Mouse (Mus musculus): ENCODE measurements around the gene Kcnip1. TPM values are rescaled to one million over a fixed set of nuclear protein-coding genes. Genes with fewer than 3 reads are reported as not detected.
A peak's percentile ranks its signal among the peaks of the same experiment; 100 is the strongest.

Kcnip1 gene
- polyA plus RNA-seq, 1 experiment from 2014 or later: 14.4 TPM

DNA sequence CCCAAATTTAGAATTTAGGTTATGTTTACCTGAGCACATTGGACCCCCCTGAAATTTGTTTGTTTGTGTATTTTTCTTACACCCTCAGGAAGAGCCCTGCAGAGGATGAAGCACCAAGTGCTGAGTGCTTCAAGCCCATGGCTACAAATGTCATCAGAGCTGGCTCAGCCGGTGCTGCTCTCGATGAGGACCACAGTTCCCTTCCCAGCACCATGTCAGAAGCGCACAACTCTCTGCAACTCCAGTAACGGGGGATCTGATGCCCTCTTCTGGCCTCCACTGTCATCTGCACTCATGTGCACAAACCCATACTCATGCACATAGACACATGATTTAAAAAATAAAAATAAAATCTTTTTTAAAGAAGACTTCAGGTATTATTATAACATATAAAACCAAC lies 128.7 kb downstream of the Kcnip1 start:
- Histone ChIP-seq H3K27ac (ENCODE audit: low read depth, low read length) (no peak overlapping the region), H3K27me3 (ENCODE audit: control insufficient read depth, insufficient read depth, low read length) (no peaks in the 10 kb centered on the region), H3K4me1 (replicated peaks; ENCODE audit: control insufficient read depth, insufficient read depth, low read length) (no peaks in the 10 kb centered on the region), H3K9ac (ENCODE audit: low read depth, low read length) (no peak overlapping the region), H3K4me2 (replicated peaks; ENCODE audit: low read depth, low read length) (no peak overlapping the region), H3K4me3 (ENCODE audit: low read depth, low read length) (no peak overlapping the region), H3K9me3 (ENCODE audit: control insufficient read depth, low read length) (no peaks in the 10 kb centered on the region), H3K36me3 (ENCODE audit: control insufficient read depth, insufficient read depth, low read length) (no peaks in the 10 kb centered on the region)
- ATAC-seq (ENCODE audit: low FRiP score) (no peak), DNase-seq (ENCODE audit: low spot score) (no peak)
- 93% methylated on average over 4 of the region's 4 CpGs for WGBS

DNA sequence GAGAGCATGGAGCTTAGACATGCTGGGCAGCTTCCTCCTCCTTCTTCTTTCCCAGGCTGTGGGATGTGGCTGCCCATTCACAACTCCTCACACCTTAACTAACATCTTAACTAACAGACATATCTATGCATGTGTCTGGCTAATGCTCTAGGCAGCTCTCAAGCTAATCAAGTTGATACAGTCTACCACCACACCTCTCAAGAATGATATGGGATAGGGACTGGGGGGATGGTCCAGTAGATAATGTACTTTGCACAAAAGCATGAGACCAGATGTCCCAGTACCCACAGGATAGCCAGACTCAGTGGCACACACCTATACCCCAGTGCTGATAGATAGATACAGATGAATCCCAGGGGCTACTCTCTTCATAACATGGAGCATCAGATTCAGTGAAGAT lies 131.1 kb downstream of the Kcnip1 start:
- Histone ChIP-seq H3K27ac (ENCODE audit: low read depth, low read length) (no peak overlapping the region), H3K27me3 (ENCODE audit: control insufficient read depth, insufficient read depth, low read length) (no peaks in the 10 kb centered on the region), H3K4me3 (ENCODE audit: low read depth, low read length) (no peak overlapping the region), H3K4me1 (replicated peaks; ENCODE audit: control insufficient read depth, insufficient read depth, low read length) (no peaks in the 10 kb centered on the region), H3K36me3 (ENCODE audit: control insufficient read depth, insufficient read depth, low read length) (no peaks in the 10 kb centered on the region), H3K9ac (ENCODE audit: low read depth, low read length) (no peak overlapping the region), H3K9me3 (ENCODE audit: control insufficient read depth, low read length) (no peaks in the 10 kb centered on the region), H3K4me2 (replicated peaks; ENCODE audit: low read depth, low read length) (no peak overlapping the region)
- DNase-seq (ENCODE audit: low spot score) (no peak), ATAC-seq (ENCODE audit: low FRiP score) (no peak)

DNA sequence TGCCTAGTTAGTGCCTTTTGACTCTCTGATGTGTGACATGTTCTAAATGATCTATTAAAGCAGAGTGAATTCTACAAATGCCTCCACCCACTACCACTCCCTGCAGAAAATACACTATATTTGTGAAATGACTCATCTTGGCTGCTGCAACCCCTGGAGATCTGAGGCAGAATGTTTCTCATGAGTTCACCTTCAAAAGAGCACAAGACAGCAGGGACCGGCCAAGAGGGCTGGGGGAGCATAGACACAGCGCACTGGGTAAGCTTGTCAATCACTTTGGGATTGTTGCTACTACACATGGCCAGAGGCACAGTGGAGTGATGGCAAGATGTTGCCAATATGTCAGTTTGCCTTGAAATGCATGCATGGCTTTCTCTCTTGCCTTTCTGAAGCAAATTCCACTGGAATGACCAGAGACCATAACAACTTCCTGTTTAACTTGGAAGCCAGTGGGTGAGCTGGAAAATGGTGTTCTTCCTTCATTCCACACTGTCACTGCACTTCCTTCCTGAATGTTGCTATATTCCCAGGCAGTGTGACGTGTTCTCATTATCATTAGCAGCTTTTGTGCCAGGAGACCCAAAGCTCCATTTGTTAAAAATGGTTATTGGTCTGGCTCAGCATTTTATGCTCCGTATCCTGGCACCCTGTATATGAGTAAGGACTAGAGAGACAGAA lies 131.9 kb downstream of the Kcnip1 start:
- Histone ChIP-seq H3K4me1 (replicated peaks; ENCODE audit: control insufficient read depth, insufficient read depth, low read length) (no peaks in the 10 kb centered on the region), H3K9ac (ENCODE audit: low read depth, low read length) (no peak overlapping the region), H3K27me3 (ENCODE audit: control insufficient read depth, insufficient read depth, low read length) (no peaks in the 10 kb centered on the region), H3K9me3 (ENCODE audit: control insufficient read depth, low read length) (no peaks in the 10 kb centered on the region), H3K4me2 (replicated peaks; ENCODE audit: low read depth, low read length) (no peak overlapping the region), H3K4me3 (ENCODE audit: low read depth, low read length) (no peak overlapping the region), H3K36me3 (ENCODE audit: control insufficient read depth, insufficient read depth, low read length) (no peaks in the 10 kb centered on the region), H3K27ac (ENCODE audit: low read depth, low read length) (no peak overlapping the region)
- WGBS: 83% methylated on average over 4 of the region's 4 CpGs
- no peak for ATAC-seq (ENCODE audit: low FRiP score)
- DNase-seq (ENCODE audit: low spot score): no peak

DNA sequence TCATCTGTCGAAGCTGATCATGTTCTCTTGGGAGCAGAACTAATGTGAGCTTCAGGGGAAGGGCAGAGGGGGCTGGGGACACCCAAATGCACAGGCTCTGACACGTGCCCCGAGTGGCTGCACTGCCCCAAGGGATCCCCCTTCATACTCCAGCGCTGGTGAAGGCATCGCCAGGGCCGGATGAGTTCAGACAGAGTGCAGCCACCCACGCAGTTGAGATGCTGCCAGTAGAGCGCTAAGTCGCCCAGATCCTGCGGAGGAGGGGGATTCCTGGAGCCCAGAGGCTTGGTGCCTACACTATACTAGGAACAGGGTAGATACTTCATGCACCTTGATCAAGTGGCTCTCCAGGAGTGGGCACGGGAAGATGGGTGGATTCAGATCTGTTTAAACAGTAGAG lies 143.3 kb downstream of the Kcnip1 start:
- ATAC-seq (ENCODE audit: low FRiP score) (peak; percentile 27; the same call in 1 of the 2 replicates), DNase-seq (ENCODE audit: low spot score) (no peak)
- Histone ChIP-seq H3K36me3 (ENCODE audit: control insufficient read depth, insufficient read depth, low read length) (no peaks in the 10 kb centered on the region), H3K4me1 (replicated peaks; ENCODE audit: control insufficient read depth, insufficient read depth, low read length) (no peaks in the 10 kb centered on the region), H3K9ac (ENCODE audit: low read depth, low read length) (no peak overlapping the region), H3K27me3 (ENCODE audit: control insufficient read depth, insufficient read depth, low read length) (peaks cover 3% of the 10 kb centered on the region; the same call in 1 of the 2 replicates), H3K4me2 (replicated peaks; ENCODE audit: low read depth, low read length) (no peak overlapping the region), H3K4me3 (ENCODE audit: low read depth, low read length) (no peak overlapping the region), H3K27ac (ENCODE audit: low read depth, low read length) (no peak overlapping the region), H3K9me3 (ENCODE audit: control insufficient read depth, low read length) (no peaks in the 10 kb centered on the region)
- 61% methylated on average over 11 of the region's 11 CpGs for WGBS

DNA sequence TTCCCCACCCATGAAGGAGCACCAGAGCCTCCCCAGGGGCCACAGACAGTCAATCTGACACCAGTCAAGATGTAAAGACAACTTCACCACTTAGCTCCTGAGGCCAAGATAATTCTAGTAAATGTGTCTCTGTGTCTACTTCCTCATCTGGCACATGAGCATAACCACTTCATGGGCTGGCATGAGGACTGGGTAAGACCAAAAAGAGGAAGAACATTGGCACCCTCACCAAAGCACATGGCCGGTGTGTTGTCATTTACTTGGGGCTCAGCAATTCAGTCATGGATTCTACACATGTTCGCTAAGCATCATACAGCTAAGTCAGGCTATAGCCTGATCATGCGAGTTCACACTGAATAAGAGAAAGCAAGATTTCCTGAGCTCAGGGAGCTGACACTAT lies 144.3 kb downstream of the Kcnip1 start:
- H3K4me1 ChIP-seq (replicated peaks; ENCODE audit: control insufficient read depth, insufficient read depth, low read length): no peaks in the 10 kb centered on the region
- H3K9ac ChIP-seq (ENCODE audit: low read depth, low read length): no peak overlapping the region
- H3K4me3 ChIP-seq (ENCODE audit: low read depth, low read length): no peak overlapping the region
- no peaks in the 10 kb centered on the region for H3K9me3 ChIP-seq (ENCODE audit: control insufficient read depth, low read length)
- ATAC-seq (ENCODE audit: low FRiP score) (no peak), DNase-seq (ENCODE audit: low spot score) (no peak)
- H3K27me3 ChIP-seq (ENCODE audit: control insufficient read depth, insufficient read depth, low read length): peaks cover 3% of the 10 kb centered on the region; the same call in 1 of the 2 replicates
- H3K36me3 ChIP-seq (ENCODE audit: control insufficient read depth, insufficient read depth, low read length): no peaks in the 10 kb centered on the region
- no peak overlapping the region for H3K4me2 ChIP-seq (replicated peaks; ENCODE audit: low read depth, low read length)
- no peak overlapping the region for H3K27ac ChIP-seq (ENCODE audit: low read depth, low read length)
- WGBS: 93% methylated on average over 3 of the region's 3 CpGs

DNA sequence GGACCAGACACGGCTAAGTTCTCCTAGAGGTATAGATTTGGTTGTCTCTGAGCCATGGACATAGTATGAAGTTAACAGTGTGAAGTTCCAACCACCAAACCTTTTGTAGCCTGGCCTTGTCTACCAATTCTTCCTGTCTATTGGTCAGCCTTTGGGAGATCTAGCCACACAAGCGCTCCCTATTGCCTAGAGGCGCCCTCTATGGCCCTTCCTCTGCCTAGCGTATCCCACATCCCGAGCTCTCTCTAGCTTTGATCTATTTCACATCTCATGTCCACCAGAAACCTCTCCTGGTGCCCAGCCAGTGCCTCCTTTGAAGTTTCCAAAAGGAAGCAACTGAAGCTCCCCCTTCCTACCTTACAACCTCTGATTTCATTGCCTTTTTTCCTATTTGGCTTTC lies 147.0 kb downstream of the Kcnip1 start:
- ATAC-seq (ENCODE audit: low FRiP score) (no peak), DNase-seq (ENCODE audit: low spot score) (no peak)
- H3K9ac ChIP-seq (ENCODE audit: low read depth, low read length): no peak overlapping the region
- H3K27ac ChIP-seq (ENCODE audit: low read depth, low read length): no peak overlapping the region
- no peaks in the 10 kb centered on the region for H3K9me3 ChIP-seq (ENCODE audit: control insufficient read depth, low read length)
- no peak overlapping the region for H3K4me3 ChIP-seq (ENCODE audit: low read depth, low read length)
- 72% methylated on average over 5 of the region's 5 CpGs for WGBS
- H3K4me1 ChIP-seq (replicated peaks; ENCODE audit: control insufficient read depth, insufficient read depth, low read length): no peaks in the 10 kb centered on the region
- H3K4me2 ChIP-seq (replicated peaks; ENCODE audit: low read depth, low read length): no peak overlapping the region
- H3K36me3 ChIP-seq (ENCODE audit: control insufficient read depth, insufficient read depth, low read length): no peaks in the 10 kb centered on the region
- peaks cover 8% of the 10 kb centered on the region for H3K27me3 ChIP-seq (ENCODE audit: control insufficient read depth, insufficient read depth, low read length)

DNA sequence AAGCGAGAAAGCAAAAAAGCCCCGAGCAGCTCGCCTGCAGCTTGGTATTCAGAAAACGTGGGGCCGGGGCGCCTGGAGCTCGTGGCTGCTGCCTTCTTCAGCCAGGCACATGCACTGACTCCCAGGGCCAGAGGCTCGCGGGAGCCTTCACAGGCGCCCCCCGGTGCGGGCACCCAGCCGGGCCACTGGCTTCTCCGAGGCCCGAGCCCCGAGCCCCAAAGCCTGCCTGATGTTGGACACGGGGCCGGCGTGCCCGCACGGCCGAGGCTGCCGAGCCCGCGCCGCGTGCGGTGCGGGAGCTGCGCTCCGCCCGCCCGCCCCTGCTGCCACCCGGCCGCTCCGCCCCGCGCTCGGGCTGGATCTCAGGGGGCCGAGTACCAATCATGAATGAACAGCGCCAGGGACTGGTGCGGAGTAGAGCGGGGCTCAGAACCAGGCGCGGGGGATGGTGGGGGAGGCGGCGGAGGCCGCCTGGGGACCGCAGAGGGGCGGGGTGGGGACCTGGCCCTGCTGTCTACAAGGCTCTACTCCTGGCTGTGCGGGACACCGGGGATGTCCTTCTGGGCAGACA lies 149.6 kb downstream of the Kcnip1 start:
- ATAC-seq (ENCODE audit: low FRiP score): peak; percentile 83
- WGBS: 1% methylated on average over 34 of the region's 52 CpGs
- Histone ChIP-seq H3K36me3 (ENCODE audit: control insufficient read depth, insufficient read depth, low read length) (no peaks in the 10 kb centered on the region), H3K4me3 (ENCODE audit: low read depth, low read length) (peak overlapping the region; percentile 46), H3K9ac (ENCODE audit: low read depth, low read length) (peak overlapping the region; percentile 73), H3K9me3 (ENCODE audit: control insufficient read depth, low read length) (no peaks in the 10 kb centered on the region), H3K4me2 (replicated peaks; ENCODE audit: low read depth, low read length) (peak overlapping the region; percentile 94), H3K4me1 (replicated peaks; ENCODE audit: control insufficient read depth, insufficient read depth, low read length) (no peaks in the 10 kb centered on the region), H3K27ac (ENCODE audit: low read depth, low read length) (0 out of 2 replicates have a peak overlapping the region, but pooled peaks have one; percentile 42), H3K27me3 (ENCODE audit: control insufficient read depth, insufficient read depth, low read length) (peaks cover 8% of the 10 kb centered on the region)
- DNase-seq (ENCODE audit: low spot score): peak; percentile 71

DNA sequence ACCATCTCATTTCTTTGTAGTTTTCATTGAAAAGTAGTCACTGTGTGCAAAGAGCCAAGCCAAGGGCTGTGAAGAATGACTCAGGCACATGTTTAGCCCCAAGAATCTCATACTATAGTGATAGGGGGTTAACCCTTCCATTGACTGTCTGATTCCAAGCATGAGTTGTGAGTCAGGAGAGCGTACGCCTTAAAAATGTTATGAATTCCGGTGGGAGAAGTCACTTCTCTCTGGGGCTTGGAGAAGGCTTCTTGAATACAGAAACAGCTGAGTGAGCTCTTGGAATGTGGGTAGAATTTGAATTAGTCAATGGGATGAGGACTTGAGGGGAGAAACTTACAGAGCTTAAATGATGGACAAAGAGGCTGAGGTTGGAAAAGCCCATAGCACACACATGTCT lies 153.9 kb downstream of the Kcnip1 start:
- H3K27me3 ChIP-seq (ENCODE audit: control insufficient read depth, insufficient read depth, low read length): peaks cover 5% of the 10 kb centered on the region
- WGBS: 88% methylated on average over 3 of the region's 3 CpGs
- no peaks in the 10 kb centered on the region for H3K4me1 ChIP-seq (replicated peaks; ENCODE audit: control insufficient read depth, insufficient read depth, low read length)

DNA sequence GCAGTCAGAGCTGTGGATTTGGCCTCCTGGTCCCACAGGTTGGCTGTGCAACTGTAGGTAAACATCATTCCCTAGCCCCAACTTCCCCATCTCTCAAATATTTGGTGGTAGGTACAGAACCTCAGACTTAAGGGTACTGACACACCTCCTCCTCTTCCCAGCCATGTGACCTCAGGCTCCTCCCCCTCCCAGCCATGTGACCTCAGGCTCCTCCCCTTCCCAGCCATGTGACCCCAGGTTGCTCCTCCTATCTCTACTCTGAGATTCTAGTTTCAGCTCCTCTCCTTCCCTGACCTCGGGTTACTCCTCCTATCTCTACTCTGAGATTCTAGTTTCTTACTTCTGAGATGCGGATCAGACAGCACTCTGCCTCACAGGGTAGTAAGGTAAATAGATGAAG lies 163.2 kb downstream of the Kcnip1 start:
- ATAC-seq (ENCODE audit: low FRiP score): no peak
- 81% methylated on average over 2 of the region's 2 CpGs for WGBS
- Histone ChIP-seq H3K4me2 (replicated peaks; ENCODE audit: low read depth, low read length) (no peak overlapping the region), H3K4me1 (replicated peaks; ENCODE audit: control insufficient read depth, insufficient read depth, low read length) (no peaks in the 10 kb centered on the region), H3K36me3 (ENCODE audit: control insufficient read depth, insufficient read depth, low read length) (no peaks in the 10 kb centered on the region), H3K9ac (ENCODE audit: low read depth, low read length) (no peak overlapping the region), H3K4me3 (ENCODE audit: low read depth, low read length) (no peak overlapping the region), H3K27me3 (ENCODE audit: control insufficient read depth, insufficient read depth, low read length) (no peaks in the 10 kb centered on the region; the same call in 1 of the 2 replicates), H3K9me3 (ENCODE audit: control insufficient read depth, low read length) (no peaks in the 10 kb centered on the region), H3K27ac (ENCODE audit: low read depth, low read length) (no peak overlapping the region)
- DNase-seq (ENCODE audit: low spot score): no peak

More for the DNA sequence above, 153.9 kb downstream of the Kcnip1 start:
- Histone ChIP-seq H3K27ac (ENCODE audit: low read depth, low read length) (no peak overlapping the region), H3K9me3 (ENCODE audit: control insufficient read depth, low read length) (no peaks in the 10 kb centered on the region), H3K9ac (ENCODE audit: low read depth, low read length) (no peak overlapping the region), H3K4me3 (ENCODE audit: low read depth, low read length) (no peak overlapping the region), H3K36me3 (ENCODE audit: control insufficient read depth, insufficient read depth, low read length) (no peaks in the 10 kb centered on the region), H3K4me2 (replicated peaks; ENCODE audit: low read depth, low read length) (no peak overlapping the region)
- no peak for DNase-seq (ENCODE audit: low spot score)
- ATAC-seq (ENCODE audit: low FRiP score): no peak

Measured in hindbrain, embryonic 11.5 days (tissue).